Mouse (Mus musculus): Measurements from ENCODE around the gene Ccl2. TPM values are rescaled to one million over a fixed set of nuclear protein-coding genes. Genes with fewer than 3 reads are reported as not detected.

The Ccl2 gene
- total and polyA plus RNA-seq, 3 experiments, result 0.21 to 0.49 TPM; not detected in 1

DNA sequence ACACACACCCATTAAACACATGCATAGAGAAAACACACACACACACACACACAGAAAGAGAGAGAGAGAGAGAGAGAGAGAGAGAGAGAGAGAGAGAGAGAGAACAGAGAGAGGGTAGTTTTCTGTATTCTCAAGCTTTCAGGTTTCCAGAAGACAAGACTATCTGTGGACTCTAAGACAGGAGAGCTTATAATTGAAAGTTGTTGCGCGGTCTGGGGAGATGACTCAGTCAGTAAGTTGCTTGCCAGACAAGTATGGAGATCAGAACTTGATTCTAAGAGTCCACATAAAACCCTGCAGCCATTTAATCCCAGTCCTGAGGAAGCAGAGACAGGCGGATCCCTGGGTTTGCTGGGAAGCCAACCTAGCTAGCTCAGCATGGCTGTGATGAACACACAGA is 36.7 kb upstream of the Ccl2 start:
- no peak overlapping the region for H3K4me2 ChIP-seq (ENCODE audit: insufficient read depth, low read depth, poor library complexity, severe bottlenecking)
- peaks cover 30% of the 10 kb centered on the region for H3K27me3 ChIP-seq (replicated peaks)
- in situ Hi-C loops (cut with MboI; ENCODE audit: low pct_ligation_motif_present, low pct_unique_long_range_greater_than_20kb, low sequenced_read_pairs) (loop anchor here (5.0 kb wide), 1 partner anchor 179 kb away; no protein-coding TSS in a partner anchor), dilution Hi-C loops (cut with MboI; ENCODE audit: extremely low pct_ligation_motif_present, extremely low pct_unique_long_range_greater_than_20kb, low sequenced_read_pairs) (no loop called here)
- peaks cover 6% of the 10 kb centered on the region for H3K9me3 ChIP-seq (replicated peaks; ENCODE audit: low read length)
- no peak for DNase-seq (ENCODE audit: extremely low read depth)
- no peak for TF ChIP-seq MEF2A (IDR thresholded peaks at IDR 0.05; ENCODE audit: borderline replicate concordance, low read depth, low read length)
- TF ChIP-seq NELFE (IDR thresholded peaks at IDR 0.05; ENCODE audit: low read depth, low read length), result no peak
- TF ChIP-seq MAFK (IDR thresholded peaks at IDR 0.05; ENCODE audit: insufficient replicate concordance, low read length), result no peak
- no peak for TF ChIP-seq TCF12 (IDR thresholded peaks at IDR 0.05; ENCODE audit: low read depth, low read length)
- no peak for TF ChIP-seq ZNF384 (IDR thresholded peaks at IDR 0.05; ENCODE audit: low read depth, low read length)
- no peak for TF ChIP-seq IRF4 (IDR thresholded peaks at IDR 0.05; ENCODE audit: low read depth, low read length)
- TF ChIP-seq RAD21 (IDR thresholded peaks at IDR 0.05; ENCODE audit: low read depth, low read length), result no peak
- H3K4me1 ChIP-seq (ENCODE audit: control insufficient read depth in 1 of 2, insufficient read depth in 2 of 2), result no peaks in the 10 kb centered on the region; a peak in 1 of 4 replicates
- no peak overlapping the region for H3K27ac ChIP-seq (ENCODE audit: insufficient read depth, low read depth)
- H3K4me3 ChIP-seq (replicated peaks in 1 of 3; ENCODE audit: low read depth in 2 of 3, low read length in 2 of 3, poor library complexity in 1 of 3), result no peak overlapping the region
- no peaks in the 10 kb centered on the region for H3K79me2 ChIP-seq (replicated peaks; ENCODE audit: control insufficient read depth, extremely low read depth, insufficient read depth, poor library complexity, severe bottlenecking)
- H3K9ac ChIP-seq (ENCODE audit: insufficient read depth, low read depth), result no peak overlapping the region
- no peaks in the 10 kb centered on the region for H3K36me3 ChIP-seq (replicated peaks in 1 of 2; ENCODE audit: control insufficient read depth in 1 of 2, insufficient read depth in 1 of 2, low read length in 1 of 2)

DNA sequence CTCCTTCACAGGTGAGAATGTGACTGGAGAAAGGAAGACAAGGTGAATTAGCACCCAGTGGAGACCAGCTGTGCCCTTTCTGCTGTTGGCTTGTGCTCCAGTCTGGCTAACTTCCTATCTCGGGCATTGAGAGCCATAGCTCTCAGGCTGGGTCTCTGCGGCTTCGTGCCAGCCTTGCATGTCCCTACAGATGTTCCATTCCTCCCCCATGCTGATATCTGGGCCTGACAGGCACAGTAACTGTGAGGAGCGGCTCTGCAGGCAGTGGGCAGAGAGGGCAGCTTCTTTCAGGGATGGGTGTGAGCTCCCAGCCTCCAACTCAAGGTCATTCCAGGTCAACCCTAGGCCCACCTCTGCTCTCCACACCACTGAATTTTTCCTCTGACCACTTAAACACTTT is 35.9 kb upstream of the Ccl2 start:
- Histone ChIP-seq H3K27ac (ENCODE audit: insufficient read depth, low read depth) (no peak overlapping the region), H3K4me1 (ENCODE audit: control insufficient read depth in 1 of 2, insufficient read depth in 2 of 2) (peaks cover 0 to under 1% of the 10 kb centered on the region in 2 experiments; a peak in 3 of 4 replicates), H3K79me2 (replicated peaks; ENCODE audit: control insufficient read depth, extremely low read depth, insufficient read depth, poor library complexity, severe bottlenecking) (no peaks in the 10 kb centered on the region), H3K4me2 (ENCODE audit: insufficient read depth, low read depth, poor library complexity, severe bottlenecking) (no peak overlapping the region), H3K9me3 (replicated peaks; ENCODE audit: low read length) (peaks cover under 1% of the 10 kb centered on the region), H3K9ac (ENCODE audit: insufficient read depth, low read depth) (no peak overlapping the region), H3K4me3 (replicated peaks in 1 of 3; ENCODE audit: low read depth in 2 of 3, low read length in 2 of 3, poor library complexity in 1 of 3) (no peak overlapping the region), H3K36me3 (replicated peaks in 1 of 2; ENCODE audit: control insufficient read depth in 1 of 2, insufficient read depth in 1 of 2, low read length in 1 of 2) (no peaks in the 10 kb centered on the region), H3K27me3 (replicated peaks) (peaks cover 26% of the 10 kb centered on the region)
- dilution Hi-C loops (cut with MboI; ENCODE audit: extremely low pct_ligation_motif_present, extremely low pct_unique_long_range_greater_than_20kb, low sequenced_read_pairs) (no loop called here), in situ Hi-C loops (cut with MboI; ENCODE audit: low pct_ligation_motif_present, low pct_unique_long_range_greater_than_20kb, low sequenced_read_pairs) (loop anchor here (5.0 kb wide), 1 partner anchor 178 kb away; no protein-coding TSS in a partner anchor)
- DNase-seq (ENCODE audit: extremely low read depth), result no peak
- TF ChIP-seq NRF1 (IDR thresholded peaks at IDR 0.05; ENCODE audit: low read depth, low read length) (no peak), NELFE (IDR thresholded peaks at IDR 0.05; ENCODE audit: low read depth, low read length) (no peak), ZKSCAN1 (IDR thresholded peaks at IDR 0.05; ENCODE audit: borderline replicate concordance, low read depth, low read length) (no peak), IRF4 (IDR thresholded peaks at IDR 0.05; ENCODE audit: low read depth, low read length) (no peak), JUND (conservative IDR thresholded peaks at IDR 0.05; ENCODE audit: low read depth, low read length) (no peak), JUN (IDR thresholded peaks at IDR 0.05; ENCODE audit: insufficient read depth, low read depth, low read length) (no peak), ZNF384 (IDR thresholded peaks at IDR 0.05; ENCODE audit: low read depth, low read length) (no peak), ZC3H11A (IDR thresholded peaks at IDR 0.05; ENCODE audit: low read depth, low read length) (no peak), RAD21 (IDR thresholded peaks at IDR 0.05; ENCODE audit: low read depth, low read length) (no peak), CHD2 (IDR thresholded peaks at IDR 0.05; ENCODE audit: low read length) (no peak)

Data from CH12.LX (cell line).